29 mouse cellular contexts compared by ENCODE assay signal in the genomic region with DNA sequence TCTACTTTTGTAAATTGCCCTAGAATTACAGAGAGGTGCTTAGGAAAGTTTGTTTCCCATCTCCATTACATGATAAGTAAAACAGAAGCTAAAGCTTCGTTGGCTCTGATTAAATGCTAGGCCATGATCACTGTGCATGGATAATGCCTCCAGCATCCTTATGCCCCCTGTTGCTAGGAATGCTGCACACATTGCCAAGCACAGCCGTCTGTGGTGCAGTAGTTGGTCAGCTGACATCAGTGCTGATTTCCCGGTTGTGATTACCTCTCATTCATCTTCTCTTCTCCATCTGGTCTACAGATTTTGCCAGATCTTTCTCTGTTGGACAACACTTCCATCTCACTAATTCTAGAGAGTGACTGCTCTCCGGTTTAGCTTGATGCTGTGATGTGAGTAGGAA. TPM values are rescaled to one million over a fixed set of nuclear protein-coding genes. Genes with fewer than 3 reads are reported as not detected.
A peak's percentile ranks its signal among the peaks of the same experiment; 100 is the strongest.
DNase-seq lines count a peak whose midpoint lies in the region; ATAC-seq and TF ChIP-seq lines count a peak whose summit lies in the region.
"Had no signal": no experiment of that assay in that cellular context is flagged by ENCODE, and none has a peak within 500 bp of the region (broad histone marks: within the 10 kb centered on the region; RNA-seq: fewer than 3 reads in every experiment).

No protein-coding gene starts in this region.

- no peak overlapping the region for H3K27ac ChIP-seq in hindbrain, embryonic 15.5 days (replicated peaks)
- no peak overlapping the region for H3K27ac ChIP-seq in hindbrain, embryonic 12.5 days
- no peak overlapping the region for H3K27ac ChIP-seq in gastrocnemius, adult 2 months
- H3K27ac ChIP-seq: embryonic facial prominence, embryonic 13.5 days; heart, embryonic 13.5 days; layer of hippocampus, adult 2 months; macrophage; midbrain, embryonic 12.5 days; neural tube, embryonic 13.5 days had no signal

- no peaks in the 10 kb centered on the region for H3K27me3 ChIP-seq in hindbrain, embryonic 15.5 days
- no peaks in the 10 kb centered on the region for H3K27me3 ChIP-seq in hindbrain, embryonic 12.5 days
- H3K27me3 ChIP-seq: CH12.LX; heart, embryonic 13.5 days; midbrain, embryonic 12.5 days; neural tube, embryonic 13.5 days had no signal

- no peak overlapping the region for H3K9ac ChIP-seq in hindbrain, embryonic 15.5 days
- no peak overlapping the region for H3K9ac ChIP-seq in hindbrain, embryonic 12.5 days
- H3K9ac ChIP-seq: embryonic facial prominence, embryonic 13.5 days; heart, embryonic 13.5 days; midbrain, embryonic 12.5 days; neural tube, embryonic 13.5 days had no signal

- no peaks in the 10 kb centered on the region for H3K36me3 ChIP-seq in hindbrain, embryonic 15.5 days
- H3K36me3 ChIP-seq in hindbrain, embryonic 12.5 days, result no peaks in the 10 kb centered on the region
- H3K36me3 ChIP-seq: embryonic facial prominence, embryonic 13.5 days; heart, embryonic 13.5 days; midbrain, embryonic 12.5 days; neural tube, embryonic 13.5 days had no signal

- no peak for TF ChIP-seq POLR2A in lung, adult 2 months (IDR thresholded peaks at IDR 0.05; ENCODE audit: borderline replicate concordance, extremely low read depth, low read depth, low read length)
- TF ChIP-seq POLR2A in brain, embryonic 14.5 days (IDR thresholded peaks at IDR 0.05; ENCODE audit: borderline replicate concordance, extremely low read depth, insufficient read depth, insufficient read length, poor library complexity, severe bottlenecking), result no peak

- peak; percentile 4; the same call in 1 of the 2 replicates for TF ChIP-seq CTCF in lung, adult 2 months (IDR thresholded peaks at IDR 0.05; ENCODE audit: insufficient read depth, low read length)
- no peak for TF ChIP-seq CTCF in brain, embryonic 14.5 days (IDR thresholded peaks at IDR 0.05; ENCODE audit: borderline replicate concordance, extremely low read depth, insufficient read depth, insufficient read length)
- TF ChIP-seq CTCF in gastrocnemius, adult 2 months (IDR thresholded peaks at IDR 0.05), result no peak

- H3K9me3 ChIP-seq in hindbrain, embryonic 15.5 days, result no peaks in the 10 kb centered on the region
- no peaks in the 10 kb centered on the region for H3K9me3 ChIP-seq in hindbrain, embryonic 12.5 days (replicated peaks)
- H3K9me3 ChIP-seq: embryonic facial prominence, embryonic 13.5 days; heart, embryonic 13.5 days; midbrain, embryonic 12.5 days; neural tube, embryonic 13.5 days had no signal

- intact Hi-C loops in gastrocnemius, adult 2 months (cut with DNase I), result no loop called here

- DNase-seq in cerebellum, adult 9-11 months, result peak; percentile 2
- DNase-seq in cerebellum, adult 8-10 months, result no peak
- no peak for DNase-seq in lung, adult 2 months
- DNase-seq in lung, postnatal 25 days (ENCODE audit: low spot score), result no peak
- peak; percentile 60 for DNase-seq in brain, embryonic 14.5 days (ENCODE audit: low read depth)
- DNase-seq in gastrocnemius, adult 2 months, result no peak
- DNase-seq: adrenal gland, postnatal 25 days; gastrocnemius, postnatal 10 days; heart, adult 18-20 months; liver; right cerebral cortex, adult 18-20 months; thymus, postnatal 25 days had no signal

- no peak overlapping the region for H3K4me3 ChIP-seq in hindbrain, embryonic 15.5 days
- H3K4me3 ChIP-seq in hindbrain, embryonic 12.5 days, result no peak overlapping the region
- no peak overlapping the region for H3K4me3 ChIP-seq in lung, adult 2 months (replicated peaks; ENCODE audit: extremely low read depth, low read depth, low read length)
- H3K4me3 ChIP-seq in gastrocnemius, adult 2 months, result no peak overlapping the region
- H3K4me3 ChIP-seq: embryonic facial prominence, embryonic 13.5 days; heart, embryonic 13.5 days; layer of hippocampus, adult 2 months; midbrain, embryonic 12.5 days; neural tube, embryonic 13.5 days had no signal

- WGBS in hindbrain, embryonic 15.5 days, result 44% methylated on average over 4 of the region's 4 CpGs
- 55% methylated on average over 4 of the region's 4 CpGs for WGBS in hindbrain, embryonic 12.5 days
- 55% methylated on average over 4 of the region's 4 CpGs for WGBS in lung, adult 2 months

- ATAC-seq in hindbrain, embryonic 15.5 days (ENCODE audit: low FRiP score, low read depth), result peak; percentile 79
- no peak for ATAC-seq in hindbrain, embryonic 12.5 days (ENCODE audit: low FRiP score)
- ATAC-seq: intestine, embryonic 16.5 days had no signal

- peaks cover 11% of the 10 kb centered on the region for H3K4me1 ChIP-seq in hindbrain, embryonic 15.5 days (replicated peaks)
- H3K4me1 ChIP-seq in hindbrain, embryonic 12.5 days, result peaks cover 14% of the 10 kb centered on the region; the same call in 1 of the 2 replicates
- peaks cover 5% of the 10 kb centered on the region; the same call in 1 of the 2 replicates for H3K4me1 ChIP-seq in lung, adult 2 months (ENCODE audit: control insufficient read depth, insufficient read depth, low read length)

- H3K4me2 ChIP-seq in hindbrain, embryonic 15.5 days, result no peak overlapping the region
- H3K4me2 ChIP-seq in hindbrain, embryonic 12.5 days (replicated peaks), result no peak overlapping the region
- H3K4me2 ChIP-seq: embryonic facial prominence, embryonic 13.5 days; heart, embryonic 13.5 days; midbrain, embryonic 12.5 days; neural tube, embryonic 13.5 days had no signal

RNA-seq across cellular contexts. Expression of gene Gm11111, which starts 19.9 kb away (rescaled TPM):
- not detected in 2 replicates for polyA plus RNA-seq in hindbrain, embryonic 15.5 days (2015; fragmentation: Nextera tagmentation; extraction: Ambion mirVana)
- not detected in 2 replicates for polyA plus RNA-seq in hindbrain, embryonic 12.5 days (2016; fragmentation: Nextera tagmentation; extraction: Ambion mirVana)
- polyA plus RNA-seq in lung, adult 2 months (2012; rRNA removed), result not detected in 2 replicates
- not detected in 2 replicates for polyA plus RNA-seq in brain, embryonic 14.5 days (2012; rRNA removed)
- not detected for total RNA-seq in gastrocnemius, adult 2 months (2021)
- total RNA-seq: adrenal gland, postnatal 25 days; CH12.LX; gastrocnemius, postnatal 10 days; heart, adult 18-20 months; heart, postnatal 25 days; layer of hippocampus, adult 2 months; left cerebral cortex, postnatal 36 days; MEL had no signal
- polyA plus RNA-seq: embryonic facial prominence, embryonic 13.5 days; frontal cortex, adult 2 months; heart, embryonic 13.5 days; intestine, embryonic 16.5 days; kidney, embryonic 16.5 days; liver, embryonic 16.5 days; macrophage; midbrain, embryonic 12.5 days; neural tube, embryonic 13.5 days; small intestine, adult 2 months had no signal

Comparison
In these comparisons a context has a peak if more than half of its experiments do, and no peak if none do; other contexts are left out.
1. DNase-seq: peak in cerebellum, adult 9-11 months (single experiment) and brain, embryonic 14.5 days (single experiment); none in cerebellum, adult 8-10 months (single experiment), lung, adult 2 months (single experiment), lung, postnatal 25 days (single experiment) and gastrocnemius, adult 2 months (single experiment).